Mouse (Mus musculus) megakaryocyte, embryonic 14.5 days (primary cell): ENCODE results near the gene Bcl2.

Experiments used
- FLI1 ChIP-seq: IDR thresholded peaks from 2 replicates; pipeline ENCODE4 v1.6.1; 2012; ENCODE audit warnings: low read length, inconsistent platforms, mixed read lengths
- GATA1 ChIP-seq: IDR thresholded peaks from 3 replicates; pipeline ENCODE4 v1.6.1; 2012; ENCODE audit warnings: mixed read lengths, low read length, inconsistent platforms, borderline replicate concordance

DNA sequence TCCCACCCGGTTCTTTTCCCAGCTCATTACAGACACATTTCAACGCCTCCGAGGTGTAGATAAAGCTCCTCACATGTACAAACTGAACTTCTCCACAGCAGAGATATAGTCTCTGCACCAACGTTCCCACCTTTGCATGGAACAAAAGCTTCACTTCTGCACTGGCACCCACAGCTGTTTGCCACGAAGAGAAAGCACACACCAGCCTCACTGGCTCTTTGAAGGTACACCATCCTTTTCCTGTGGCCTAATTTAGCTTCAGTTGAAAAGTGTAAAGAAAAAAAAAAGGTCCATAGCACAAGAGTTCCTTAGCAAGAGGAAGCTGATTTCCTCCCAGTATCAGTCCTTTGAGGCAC lies 25.9 kb downstream of the Bcl2 start:
- TF ChIP-seq GATA1, result no peak
- no peak for TF ChIP-seq FLI1
